Mouse (Mus musculus) limb, embryonic 11.5 days (tissue): ENCODE measurements at regions not wholly inside any gene's neighbourhood (a gene's known extent, or its start where the extent isn't known, plus 50 kb on each side); places are given as distances from the start of the nearest gene placed in this dataset.

Experiments
- ATAC-seq: fragments of 200-750 bp; cut with Nextera tagmentation; 2 replicates; pipeline ENCODE4 v1.8.0; 2017; ENCODE audit warnings: low read depth; ENCODE audit not compliant: insufficient number of reproducible peaks, low FRiP score, low TSS enrichment
- DNase-seq: peaks from one replicate; pipeline ENCODE4 v3.0.0-alpha.2; 2015; ENCODE audit warnings: low spot score
- H3K27ac ChIP-seq: fragments of 300-500 bp; sonication (generic); replicated peaks from 2 replicates; pipeline ENCODE4 v1.5.1; 2014; ENCODE audit warnings: low read depth, mild to moderate bottlenecking, low read length
- H3K27me3 ChIP-seq: fragments of 300-500 bp; sonication (generic); 2 replicates; pipeline ENCODE4 v1.6.1; 2014; ENCODE audit warnings: mild to moderate bottlenecking, low read length, mixed read lengths; ENCODE audit not compliant: control insufficient read depth, insufficient read depth
- H3K36me3 ChIP-seq: fragments of 300-500 bp; sonication (generic); 2 replicates; pipeline ENCODE4 v1.6.1; 2014; ENCODE audit warnings: mild to moderate bottlenecking, low read length, moderate library complexity, mixed read lengths; ENCODE audit not compliant: control insufficient read depth, insufficient read depth
- H3K4me1 ChIP-seq: fragments of 300-500 bp; sonication (generic); 2 replicates; pipeline ENCODE4 v1.6.1; 2014; ENCODE audit warnings: low read length, mixed read lengths; ENCODE audit not compliant: control insufficient read depth, insufficient read depth
- H3K4me2 ChIP-seq: fragments of 300-500 bp; sonication (generic); 2 replicates; pipeline ENCODE4 v1.6.1; 2014; ENCODE audit warnings: low read depth, mild to moderate bottlenecking, moderate library complexity; ENCODE audit not compliant: severe bottlenecking
- H3K4me3 ChIP-seq: fragments of 300-500 bp; sonication (generic); 2 replicates; pipeline ENCODE4 v1.5.1; 2014; ENCODE audit warnings: low read depth, low read length
- H3K9ac ChIP-seq: fragments of 300-500 bp; sonication (generic); 2 replicates; pipeline ENCODE4 v1.6.1; 2014; ENCODE audit warnings: mild to moderate bottlenecking, low read length
- H3K9me3 ChIP-seq: fragments of 300-500 bp; sonication (generic); 2 replicates; pipeline ENCODE4 v1.6.1; 2016; ENCODE audit warnings: low read length; ENCODE audit not compliant: control insufficient read depth
- WGBS: fragments of 180-500 bp; shearing (Covaris S2); extraction: QIAGEN DNeasy Blood & Tissue Kit; methylation state at CpG from one replicate; pipeline ENCODE4 v1.1.7; 2014; 5-methylcytosine and 5-hydroxymethylcytosine counted together

DNA sequence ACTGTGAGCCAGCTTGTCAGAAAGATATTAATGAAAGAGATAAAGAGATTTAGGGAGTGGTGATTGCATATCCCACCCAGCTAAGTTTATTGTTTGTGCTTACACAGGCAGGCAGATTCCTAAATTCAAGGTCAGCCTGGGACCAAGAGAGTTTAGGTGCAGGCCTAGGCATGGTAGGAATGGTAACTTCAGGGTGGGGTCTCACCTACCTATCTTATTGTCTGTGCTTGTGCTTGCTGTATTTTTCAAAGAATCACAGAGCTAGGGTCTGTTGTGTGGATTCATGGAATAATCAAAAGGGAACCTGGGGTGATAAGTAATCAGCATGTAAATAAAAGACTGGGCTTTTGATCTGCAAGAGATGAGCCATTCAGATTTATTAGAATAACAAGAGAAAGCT lies 642.4 kb downstream of the Pkhd1 start:
- no peak overlapping the region for H3K27ac ChIP-seq
- no peak for ATAC-seq
- H3K4me2 ChIP-seq: no peak overlapping the region
- DNase-seq: no peak
- no peaks in the 10 kb centered on the region for H3K27me3 ChIP-seq
- no peaks in the 10 kb centered on the region for H3K36me3 ChIP-seq
- H3K4me3 ChIP-seq: no peak overlapping the region
- H3K9ac ChIP-seq: no peak overlapping the region
- no peaks in the 10 kb centered on the region for H3K4me1 ChIP-seq
- H3K9me3 ChIP-seq: no peaks in the 10 kb centered on the region

DNA sequence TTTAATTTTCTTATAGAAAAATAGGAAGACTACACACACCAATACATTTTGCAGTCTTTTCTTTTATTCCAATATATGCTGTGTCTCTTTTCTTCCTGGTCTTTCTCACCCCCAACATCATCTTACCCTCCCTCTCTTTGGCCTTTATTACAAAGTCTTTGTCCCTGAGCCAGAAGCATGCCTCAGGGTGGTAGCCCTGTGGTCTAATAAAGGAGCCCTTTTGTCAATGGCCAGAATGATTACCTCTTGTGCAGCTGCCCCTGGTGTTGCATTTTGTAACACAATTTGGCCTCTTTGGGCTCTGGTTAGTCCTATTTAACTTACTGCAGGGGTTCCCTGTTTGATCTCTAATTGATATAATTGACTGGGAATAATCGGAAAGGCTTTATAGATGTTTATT lies 636.7 kb downstream of the Pkhd1 start:
- WGBS: 46% methylated on average over 1 of the region's 1 CpGs
- H3K9me3 ChIP-seq: no peaks in the 10 kb centered on the region
- H3K4me1 ChIP-seq: no peaks in the 10 kb centered on the region
- H3K4me2 ChIP-seq: no peak overlapping the region
- H3K36me3 ChIP-seq: no peaks in the 10 kb centered on the region
- no peaks in the 10 kb centered on the region for H3K27me3 ChIP-seq
- H3K27ac ChIP-seq: no peak overlapping the region
- ATAC-seq: no peak
- no peak overlapping the region for H3K4me3 ChIP-seq
- no peak for DNase-seq
- no peak overlapping the region for H3K9ac ChIP-seq

DNA sequence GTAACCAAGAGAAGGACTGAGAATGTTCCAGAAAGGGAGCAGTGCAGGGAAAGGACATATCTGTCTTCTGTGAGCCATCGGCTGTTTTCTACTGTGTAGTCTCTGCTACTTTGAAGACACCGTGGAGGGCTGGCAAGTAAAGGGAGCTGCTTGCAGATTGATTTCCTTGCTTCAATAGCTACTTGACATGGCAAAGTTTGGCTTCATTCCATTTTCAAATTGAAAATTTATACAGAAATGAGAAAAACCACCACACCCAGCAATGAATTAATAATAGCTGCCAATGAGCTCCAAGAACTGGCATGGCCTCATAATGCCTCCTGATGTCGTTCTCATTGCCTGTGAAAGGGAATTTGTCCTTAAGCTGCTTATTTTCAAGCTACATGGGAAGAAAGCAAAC lies 635.1 kb downstream of the Pkhd1 start:
- Histone ChIP-seq H3K27me3 (no peaks in the 10 kb centered on the region), H3K4me3 (no peak overlapping the region), H3K4me1 (no peaks in the 10 kb centered on the region), H3K9ac (no peak overlapping the region), H3K9me3 (no peaks in the 10 kb centered on the region), H3K4me2 (no peak overlapping the region), H3K27ac (no peak overlapping the region), H3K36me3 (no peaks in the 10 kb centered on the region)
- ATAC-seq: no peak
- DNase-seq: no peak
- 84% methylated on average over 3 of the region's 3 CpGs for WGBS

DNA sequence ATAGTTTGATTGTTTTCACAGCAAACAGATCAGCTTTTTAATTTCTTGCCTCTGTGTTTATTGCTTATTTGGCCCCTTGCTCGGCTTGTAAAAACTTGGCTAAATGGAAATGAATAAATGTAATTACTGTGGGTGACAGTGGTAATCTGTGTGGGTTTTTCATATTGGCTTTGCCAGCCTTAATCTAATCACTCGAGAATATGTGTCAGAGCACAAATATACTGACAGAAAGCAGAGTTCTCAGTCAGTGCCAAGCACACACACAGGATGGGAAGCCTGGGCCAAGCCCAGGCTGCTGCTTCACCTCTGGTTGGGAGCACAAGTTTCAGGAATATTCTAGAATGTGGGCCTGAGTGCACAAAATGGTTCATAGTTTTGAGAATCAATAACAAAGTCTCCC lies 634.4 kb downstream of the Pkhd1 start:
- H3K9ac ChIP-seq: no peak overlapping the region
- H3K27ac ChIP-seq: no peak overlapping the region
- DNase-seq (no peak), ATAC-seq (no peak)
- H3K9me3 ChIP-seq: no peaks in the 10 kb centered on the region
- no peaks in the 10 kb centered on the region for H3K27me3 ChIP-seq
- 38% methylated on average over 2 of the region's 2 CpGs for WGBS
- H3K4me3 ChIP-seq: no peak overlapping the region
- H3K4me2 ChIP-seq: no peak overlapping the region
- H3K36me3 ChIP-seq: no peaks in the 10 kb centered on the region
- no peaks in the 10 kb centered on the region for H3K4me1 ChIP-seq

DNA sequence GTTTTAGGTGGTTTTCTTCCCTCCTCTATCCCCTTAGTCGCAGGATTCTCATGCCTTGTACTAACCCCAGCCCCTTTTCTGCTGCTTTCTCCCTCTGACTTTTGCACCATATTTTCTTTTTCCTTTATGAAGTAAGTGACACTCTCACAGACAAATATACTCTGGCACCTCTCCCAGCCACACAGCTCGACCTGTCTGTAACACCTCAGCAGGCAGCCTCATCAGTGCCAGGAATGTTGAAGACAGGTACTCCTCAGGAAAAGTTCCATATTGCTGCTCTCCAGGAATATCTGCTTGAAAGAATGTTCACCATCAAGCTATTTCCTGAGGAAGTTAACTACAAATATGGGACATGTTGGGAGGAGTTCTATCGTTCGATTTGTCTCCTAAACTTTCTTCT lies 627.9 kb downstream of the Pkhd1 start:
- no peaks in the 10 kb centered on the region for H3K36me3 ChIP-seq
- WGBS: 81% methylated on average over 4 of the region's 4 CpGs
- H3K27ac ChIP-seq: no peak overlapping the region
- no peak overlapping the region for H3K9ac ChIP-seq
- no peak overlapping the region for H3K4me2 ChIP-seq
- DNase-seq (no peak), ATAC-seq (no peak)
- H3K27me3 ChIP-seq: no peaks in the 10 kb centered on the region
- no peaks in the 10 kb centered on the region for H3K9me3 ChIP-seq
- H3K4me3 ChIP-seq: no peak overlapping the region
- no peaks in the 10 kb centered on the region for H3K4me1 ChIP-seq
